Mouse (Mus musculus) G1E (cell line): Measurements from ENCODE around the gene Hps4. TPM values are rescaled to one million over a fixed set of nuclear protein-coding genes. Genes with fewer than 3 reads are reported as not detected.

Source experiments
- ATAC-seq: 2 replicates; pipeline ENCODE4 v1.8.0; 2016; ENCODE audit warnings: mild to moderate bottlenecking; ENCODE audit not compliant: insufficient number of reproducible peaks, poor library complexity, low FRiP score, severe bottlenecking; ENCODE audit errors: extremely low read depth
- DNase-seq: peaks from one replicate; pipeline ENCODE4 v3.0.0; 2012; ENCODE audit warnings: low spot score
- H3K27me3 ChIP-seq: 2 replicates; pipeline ENCODE4 v1.6.1; 2012; ENCODE audit warnings: mild to moderate bottlenecking, low read length, inconsistent platforms; ENCODE audit not compliant: insufficient read depth
- H3K36me3 ChIP-seq: replicated peaks from 2 replicates; pipeline ENCODE3; 2012; ENCODE audit warnings: mild to moderate bottlenecking, inconsistent platforms
- H3K4me1 ChIP-seq: 2 replicates; pipeline ENCODE4 v1.6.1; 2012; ENCODE audit warnings: low read depth, low read length, inconsistent platforms, mixed read lengths; ENCODE audit not compliant: insufficient read depth
- H3K4me3 ChIP-seq: 2 replicates; pipeline ENCODE4 v1.5.1; 2012; ENCODE audit warnings: low read depth, mild to moderate bottlenecking, inconsistent platforms, low read length, moderate library complexity, mixed read lengths
- H3K9me3 ChIP-seq: replicated peaks from 2 replicates; pipeline ENCODE4 v1.6.1; 2012; ENCODE audit warnings: inconsistent platforms
- CTCF ChIP-seq: IDR thresholded peaks from 2 replicates; pipeline ENCODE4 v1.5.1; 2012; ENCODE audit warnings: low read depth, low read length, inconsistent platforms, mixed read lengths
- GATA1 ChIP-seq: IDR thresholded peaks from 2 replicates; pipeline ENCODE4 v1.6.1; 2012; ENCODE audit warnings: borderline replicate concordance, low read length, inconsistent platforms, mixed read lengths
- GATA2 ChIP-seq: IDR thresholded peaks from 2 replicates; pipeline ENCODE4 v1.6.1; 2012; ENCODE audit warnings: low read depth, low read length, inconsistent platforms, borderline replicate concordance
- POLR2AphosphoS5 ChIP-seq: IDR thresholded peaks from 2 replicates; pipeline ENCODE4 v1.6.1; 2012; ENCODE audit warnings: low read depth, low read length, inconsistent platforms; ENCODE audit not compliant: insufficient replicate concordance
- TAL1 ChIP-seq: conservative IDR thresholded peaks from 2 replicates; pipeline ENCODE4 v1.6.1; 2012; ENCODE audit warnings: low read depth, low read length, inconsistent platforms, mixed read lengths
- polyA plus RNA-seq: library from polyadenylated mRNA; stranded (reverse); fragments of >175 nt; gene quantifications from 2 replicates; pipeline ENCODE4 v1.2.3, GENCODE M21; 2012
- total RNA-seq, 2 experiments: library from RNA; stranded (forward) in 1 of 2; stranded (reverse) in 1 of 2; fragments of 200-1000 nt in 1 of 2; fragments of >200 nt in 1 of 2; fragmentation: Nextera tagmentation in 1 of 2; gene quantifications; 2 replicates each; pipeline ENCODE4 v1.2.3; 2014 to 2017

Hps4 gene
- total and polyA plus RNA-seq, 3 experiments: 16.7 to 47.7 (median 33.8) TPM

DNA sequence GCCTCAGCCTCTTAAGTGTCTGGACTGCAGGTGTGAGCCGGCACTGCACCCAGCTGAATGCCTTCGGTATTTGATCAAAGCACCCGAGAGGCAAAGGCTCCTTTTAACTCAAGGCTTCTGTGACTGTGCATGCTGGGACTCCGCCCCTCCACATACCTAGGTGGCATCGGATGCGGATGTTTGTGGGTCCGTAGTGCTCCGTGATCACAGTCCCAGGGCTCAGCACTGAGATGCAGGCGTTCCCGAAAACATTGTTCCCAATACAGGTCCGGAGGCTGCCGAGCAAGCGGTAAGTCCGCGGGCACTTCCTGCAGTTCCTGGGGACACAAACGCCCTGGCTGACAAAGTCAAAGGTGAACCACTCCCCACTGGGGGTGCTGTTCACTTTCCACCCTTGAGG is 48.1 kb downstream of the Hps4 start:
- Histone ChIP-seq H3K4me3 (no peak overlapping the region), H3K9me3 (peaks cover 14% of the 10 kb centered on the region), H3K36me3 (no peaks in the 10 kb centered on the region), H3K4me1 (peaks cover 6% of the 10 kb centered on the region), H3K27me3 (peaks cover 12% of the 10 kb centered on the region)
- ATAC-seq (no peak), DNase-seq (no peak)
- TF ChIP-seq POLR2AphosphoS5 (no peak), TAL1 (no peak), GATA1 (no peak), GATA2 (no peak), CTCF (no peak)

DNA sequence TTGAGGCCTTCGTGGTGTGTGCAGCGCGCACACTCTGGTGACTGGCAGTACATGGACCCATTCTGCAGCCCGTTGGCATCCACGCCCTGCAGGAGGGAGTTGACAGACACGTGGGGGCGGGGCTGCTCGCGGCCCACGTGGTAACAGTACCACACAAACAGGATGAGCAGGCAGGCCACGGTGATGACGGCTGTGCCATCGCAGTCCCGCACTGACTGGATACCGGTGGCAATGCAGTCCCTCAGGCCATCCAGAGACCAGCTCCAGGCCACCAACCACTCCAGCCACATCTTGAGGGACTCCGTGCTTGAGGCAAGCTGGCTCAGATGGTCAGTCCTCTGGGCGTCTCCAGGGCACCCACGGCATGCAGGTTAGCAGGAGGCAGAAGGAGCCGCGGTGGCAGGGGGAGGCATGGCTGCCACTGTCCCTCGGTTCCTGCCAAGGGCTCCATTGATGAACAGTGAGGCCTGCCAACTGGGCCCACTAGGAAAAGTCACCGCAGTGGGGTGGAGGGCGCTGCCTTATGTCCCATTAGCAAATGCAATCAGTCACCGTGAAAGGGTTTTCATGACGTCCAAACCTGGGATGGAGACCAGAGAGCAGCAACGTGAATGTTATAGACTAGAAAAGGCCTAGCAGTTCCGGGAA is 48.9 kb downstream of the Hps4 start:
- peaks cover 14% of the 10 kb centered on the region for H3K9me3 ChIP-seq
- no peaks in the 10 kb centered on the region for H3K36me3 ChIP-seq
- TF ChIP-seq CTCF: no peak
- no peak for TF ChIP-seq GATA1
- TF ChIP-seq GATA2: no peak
- no peak for TF ChIP-seq TAL1
- no peak for TF ChIP-seq POLR2AphosphoS5
- peaks cover 12% of the 10 kb centered on the region for H3K27me3 ChIP-seq
- H3K4me3 ChIP-seq: 0 out of 2 replicates have a peak overlapping the region, but pooled peaks have one; percentile 13
- DNase-seq (no peak), ATAC-seq (no peak)
- H3K4me1 ChIP-seq: no peaks in the 10 kb centered on the region; the same call in 1 of the 2 replicates

DNA sequence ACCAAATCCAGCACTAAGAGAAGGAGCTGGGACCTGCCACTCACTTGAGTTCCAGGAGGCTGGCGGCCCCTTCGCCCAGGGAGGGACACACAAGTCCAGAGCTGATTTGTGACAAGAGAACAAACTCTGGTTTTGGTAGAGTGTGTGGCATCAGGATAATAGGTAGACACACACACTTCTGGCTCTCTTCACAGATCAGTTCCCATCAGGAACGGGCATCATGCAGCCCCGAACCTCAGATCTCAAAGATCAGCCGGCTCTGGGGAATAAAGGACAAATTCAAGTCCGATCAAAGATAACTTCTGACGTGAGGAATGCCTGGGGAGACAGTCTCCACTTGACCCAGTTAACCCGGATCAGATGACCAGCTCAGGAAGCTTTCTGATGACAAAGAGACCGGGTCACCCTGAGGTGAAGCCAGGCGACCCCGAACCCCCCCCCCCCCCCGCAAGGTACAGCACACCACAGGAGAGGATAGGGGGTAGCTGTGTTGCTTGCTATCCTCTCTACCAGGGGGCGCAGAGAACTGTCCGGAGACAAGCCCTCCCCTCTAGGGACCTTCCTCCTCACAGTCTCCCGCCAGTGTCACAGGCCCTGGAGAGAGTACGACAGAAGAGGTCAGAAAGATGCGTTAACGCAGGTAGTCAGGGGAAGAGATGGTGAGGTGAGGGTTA is 51.0 kb downstream of the Hps4 start:
- DNase-seq (no peak), ATAC-seq (no peak)
- Histone ChIP-seq H3K4me3 (no peak overlapping the region), H3K9me3 (peaks cover 16% of the 10 kb centered on the region), H3K27me3 (peaks cover 6% of the 10 kb centered on the region; the same call in 1 of the 2 replicates), H3K36me3 (no peaks in the 10 kb centered on the region), H3K4me1 (no peaks in the 10 kb centered on the region; the same call in 1 of the 2 replicates)
- TF ChIP-seq GATA1: no peak
- TF ChIP-seq POLR2AphosphoS5: no peak
- TF ChIP-seq GATA2: no peak
- no peak for TF ChIP-seq CTCF
- TF ChIP-seq TAL1: no peak

DNA sequence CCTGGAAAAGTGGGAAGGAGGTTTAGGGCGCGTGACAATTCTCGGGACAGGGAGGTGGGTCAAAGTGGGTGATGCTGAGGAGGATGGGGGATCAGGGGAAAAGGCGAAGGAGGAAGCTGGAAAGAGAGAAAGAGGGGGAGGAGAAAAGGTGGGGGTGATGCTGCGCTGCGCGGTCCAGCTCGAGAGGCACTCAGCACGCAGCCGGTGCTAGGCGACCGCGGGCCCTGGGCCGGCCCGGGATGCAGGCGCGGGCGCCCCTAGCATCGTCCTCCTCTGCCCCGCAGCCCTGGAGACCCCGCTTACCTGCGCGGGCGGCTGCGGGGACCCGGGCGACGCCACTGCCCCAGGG is 51.5 kb downstream of the Hps4 start:
- Histone ChIP-seq H3K27me3 (peaks cover 6% of the 10 kb centered on the region; the same call in 1 of the 2 replicates), H3K9me3 (peaks cover 16% of the 10 kb centered on the region), H3K4me3 (no peak overlapping the region), H3K36me3 (no peaks in the 10 kb centered on the region), H3K4me1 (no peaks in the 10 kb centered on the region; the same call in 1 of the 2 replicates)
- DNase-seq (no peak), ATAC-seq (no peak)
- TF ChIP-seq CTCF (no peak), GATA1 (no peak), POLR2AphosphoS5 (no peak), TAL1 (no peak), GATA2 (no peak)

DNA sequence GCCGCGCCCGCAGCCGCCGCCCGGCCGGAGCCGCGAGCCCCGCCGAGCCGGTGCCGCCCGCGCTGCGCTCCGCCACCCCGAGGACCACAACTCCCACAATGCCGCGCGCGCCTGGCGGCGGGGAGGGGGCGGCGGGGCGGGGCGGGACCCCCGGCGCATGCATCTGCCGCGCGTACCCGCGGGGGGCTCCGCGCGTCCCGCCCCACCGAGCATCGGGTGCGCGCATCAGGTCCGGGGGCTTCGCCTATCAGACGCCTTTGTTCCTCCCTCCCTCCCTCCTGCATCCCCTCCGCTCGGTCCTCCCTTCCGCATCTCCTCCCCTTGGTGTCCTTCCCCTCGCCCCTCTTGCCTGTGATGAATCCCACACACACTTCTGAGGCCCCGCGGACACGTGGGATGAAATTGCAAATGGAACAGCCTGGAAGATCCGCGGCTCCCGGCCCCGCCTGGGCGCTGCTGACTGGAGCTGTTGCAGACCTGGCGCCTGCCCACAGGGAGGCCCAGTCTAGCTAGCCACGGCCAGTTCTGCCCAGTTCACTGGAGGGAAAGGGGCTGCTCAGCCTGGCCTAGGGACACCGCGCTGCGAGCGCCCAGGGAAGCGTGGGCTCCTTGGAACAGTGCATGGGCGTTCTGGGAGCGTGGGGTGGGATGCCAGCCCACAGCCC is 52.0 kb downstream of the Hps4 start, which contains the start of gene Asphd2:
Gene Asphd2, minus strand, starts transcription at position 88 of the 665 bp plus-strand sequence.
- DNase-seq: no peak
- H3K36me3 ChIP-seq: no peaks in the 10 kb centered on the region
- no peak for ATAC-seq
- H3K4me3 ChIP-seq: no peak within 1 kb of the TSS; the same call in 1 of the 2 replicates
- peaks cover 6% of the 10 kb centered on the region; the same call in 1 of the 2 replicates for H3K27me3 ChIP-seq
- peaks cover 16% of the 10 kb centered on the region for H3K9me3 ChIP-seq
- TF ChIP-seq GATA2 (no peak), POLR2AphosphoS5 (no peak), TAL1 (no peak), GATA1 (no peak), CTCF (no peak)
- H3K4me1 ChIP-seq: no peaks in the 10 kb centered on the region; the same call in 1 of the 2 replicates

DNA sequence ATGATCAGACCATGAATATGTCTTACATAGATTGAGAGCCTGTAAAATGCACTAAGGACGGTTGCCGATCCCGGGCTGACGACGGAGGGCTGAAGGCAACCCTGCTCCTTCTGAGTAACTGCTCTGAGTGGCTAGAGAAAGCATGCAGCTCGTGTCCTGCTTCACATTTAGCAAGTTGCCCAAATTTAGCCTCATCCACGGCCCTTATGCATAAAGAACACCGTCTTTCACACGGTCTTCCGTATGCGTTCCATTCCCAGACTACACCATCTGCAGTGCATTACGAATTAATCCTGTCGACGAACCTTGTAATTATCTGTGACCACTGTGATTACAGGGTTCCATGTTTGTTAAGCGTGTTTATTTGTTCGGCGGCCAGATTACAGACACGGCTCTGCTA is 53.2 kb downstream of the Hps4 start:
- TF ChIP-seq POLR2AphosphoS5 (no peak), GATA2 (no peak), TAL1 (no peak), GATA1 (no peak), CTCF (no peak)
- ATAC-seq (no peak), DNase-seq (no peak)
- H3K4me1 ChIP-seq: no peaks in the 10 kb centered on the region; the same call in 1 of the 2 replicates
- H3K27me3 ChIP-seq: peaks cover 6% of the 10 kb centered on the region; the same call in 1 of the 2 replicates
- peaks cover 16% of the 10 kb centered on the region for H3K9me3 ChIP-seq
- no peak overlapping the region for H3K4me3 ChIP-seq
- no peaks in the 10 kb centered on the region for H3K36me3 ChIP-seq
